Comparison of ENCODE assay signal across 8 mouse cellular contexts in genomic region chr17:46029052-46029553, GRCm38 (mm10). TPM values are rescaled to one million over a fixed set of nuclear protein-coding genes. Genes with fewer than 3 reads are reported as not detected.
DNase-seq lines count a peak whose midpoint lies in the region; ATAC-seq lines count a peak whose summit lies in the region.

No protein-coding gene starts in this region.

- no peaks in the 10 kb centered on the region for H3K9me3 ChIP-seq in limb, embryonic 13.5 days
- H3K9me3 ChIP-seq in stomach, embryonic 15.5 days: no peaks in the 10 kb centered on the region

- H3K36me3 ChIP-seq in limb, embryonic 13.5 days: peaks cover 26% of the 10 kb centered on the region
- peaks cover 15% of the 10 kb centered on the region for H3K36me3 ChIP-seq in stomach, embryonic 15.5 days

- DNase-seq in adrenal gland, postnatal 14 days: peak; percentile 58
- DNase-seq in adrenal gland, postnatal 36 days: no peak
- peak; percentile 21 for DNase-seq in retina, postnatal 1 day
- DNase-seq in retina, embryonic 14.5 days (ENCODE audit: low spot score): no peak
- no peak for DNase-seq in B cell, adult 2 months
- DNase-seq in urinary bladder, adult 18-20 months (ENCODE audit: low spot score in 2 of 2): no peak

- peaks cover 57% of the 10 kb centered on the region for H3K4me1 ChIP-seq in limb, embryonic 13.5 days
- H3K4me1 ChIP-seq in stomach, embryonic 15.5 days: peaks cover 51% of the 10 kb centered on the region

- ATAC-seq in limb, embryonic 13.5 days (ENCODE audit: low FRiP score, low read depth): no peak
- no peak for ATAC-seq in stomach, embryonic 15.5 days (ENCODE audit: insufficient read depth, low FRiP score, low read depth)

- H3K4me3 ChIP-seq in limb, embryonic 13.5 days: peak overlapping the region; percentile 92
- H3K4me3 ChIP-seq in stomach, embryonic 15.5 days (replicated peaks): peak overlapping the region; percentile 84

- H3K4me2 ChIP-seq in limb, embryonic 13.5 days (replicated peaks): peak overlapping the region; percentile 92
- H3K4me2 ChIP-seq in stomach, embryonic 15.5 days: peak overlapping the region; percentile 78

- H3K9ac ChIP-seq in limb, embryonic 13.5 days: peak overlapping the region; percentile 99
- peak overlapping the region; percentile 93; the same call in 1 of the 2 replicates for H3K9ac ChIP-seq in stomach, embryonic 15.5 days

- 52% methylated on average over 2 of the region's 2 CpGs for WGBS in limb, embryonic 13.5 days
- WGBS in stomach, embryonic 15.5 days: 49% methylated on average over 2 of the region's 2 CpGs

- H3K27ac ChIP-seq in limb, embryonic 13.5 days: peak overlapping the region; percentile 85
- H3K27ac ChIP-seq in stomach, embryonic 15.5 days: peak overlapping the region; percentile 97

- no peaks in the 10 kb centered on the region for H3K27me3 ChIP-seq in limb, embryonic 13.5 days
- H3K27me3 ChIP-seq in stomach, embryonic 15.5 days (replicated peaks): no peaks in the 10 kb centered on the region

RNA-seq across cellular contexts. Expression of gene Vegfa, which starts 3.1 kb away (rescaled TPM):
- total RNA-seq in adrenal gland, postnatal 14 days (2021): 422 and 438 TPM in 2 replicates
- 100 to 1,000 TPM; 330 to 830 TPM for total RNA-seq in adrenal gland, postnatal 36 days (2021)
- polyA plus RNA-seq in limb, embryonic 13.5 days (2015; fragmentation: Nextera tagmentation; extraction: Ambion mirVana): 4.3 and 4.6 TPM in 2 replicates
- polyA plus RNA-seq in stomach, embryonic 15.5 days (2015; fragmentation: Nextera tagmentation; extraction: Ambion mirVana): 4.9 and 5.7 TPM in 2 replicates

Comparison
In these comparisons a context has a peak if more than half of its experiments do, and no peak if none do; other contexts are left out.
1. DNase-seq: peak in adrenal gland, postnatal 14 days (single experiment) and retina, postnatal 1 day (single experiment); none in adrenal gland, postnatal 36 days (0 of 2), retina, embryonic 14.5 days (single experiment), B cell, adult 2 months (0 of 2) and urinary bladder, adult 18-20 months (0 of 2).